Mouse (Mus musculus) cerebellum, adult 11 months (tissue): Measurements from ENCODE around the gene Gm20388.

ENCODE experiments used
- DNase-seq: peaks from one replicate; pipeline ENCODE4 v3.0.0; 2022

Gene Gm20388

GRCm38 (mm10) chr8:120846018-120846417, 935.4 kb downstream of the Gm20388 start:
- no peak for DNase-seq

GRCm38 (mm10) chr8:120847279-120847678, 936.6 kb downstream of the Gm20388 start:
- DNase-seq = no peak

GRCm38 (mm10) chr8:120847735-120848134, 937.1 kb downstream of the Gm20388 start:
- no peak for DNase-seq

- no peak for DNase-seq
Observed at GRCm38 (mm10) chr8:120848434-120848833, 937.8 kb downstream of the Gm20388 start.

- DNase-seq = no peak
Observed at GRCm38 (mm10) chr8:120851411-120851810, 940.8 kb downstream of the Gm20388 start.

- no peak for DNase-seq
Observed at GRCm38 (mm10) chr8:120859881-120860280, 949.2 kb downstream of the Gm20388 start.

GRCm38 (mm10) chr8:120860423-120861126, 949.9 kb downstream of the Gm20388 start:
- DNase-seq = no peak

- DNase-seq = no peak
Observed at GRCm38 (mm10) chr8:120863683-120864082, 953.0 kb downstream of the Gm20388 start.

- DNase-seq = no peak
Observed at GRCm38 (mm10) chr8:120867386-120867785, 956.7 kb downstream of the Gm20388 start.

- DNase-seq = no peak
Observed at GRCm38 (mm10) chr8:120872661-120873060, 962.0 kb downstream of the Gm20388 start.

- DNase-seq = no peak
Observed at GRCm38 (mm10) chr8:120876010-120876918, 965.6 kb downstream of the Gm20388 start.

GRCm38 (mm10) chr8:120877005-120877404, 966.4 kb downstream of the Gm20388 start:
- no peak for DNase-seq

- DNase-seq = no peak
Observed at GRCm38 (mm10) chr8:120879928-120880327, 969.3 kb downstream of the Gm20388 start.

GRCm38 (mm10) chr8:120881634-120882033, 971.0 kb downstream of the Gm20388 start:
- no peak for DNase-seq

GRCm38 (mm10) chr8:120882657-120883056, 972.0 kb downstream of the Gm20388 start:
- no peak for DNase-seq

GRCm38 (mm10) chr8:120883369-120883768, 972.7 kb downstream of the Gm20388 start:
- DNase-seq = no peak

GRCm38 (mm10) chr8:120883853-120884252, 973.2 kb downstream of the Gm20388 start:
- DNase-seq = no peak

- no peak for DNase-seq
Observed at GRCm38 (mm10) chr8:120884881-120885280, 974.2 kb downstream of the Gm20388 start.

GRCm38 (mm10) chr8:120887254-120887653, 976.6 kb downstream of the Gm20388 start:
- no peak for DNase-seq

GRCm38 (mm10) chr8:120888005-120888404, 977.4 kb downstream of the Gm20388 start:
- no peak for DNase-seq

GRCm38 (mm10) chr8:120889189-120889588, 978.5 kb downstream of the Gm20388 start:
- no peak for DNase-seq

GRCm38 (mm10) chr8:120890068-120890467, 979.4 kb downstream of the Gm20388 start:
- DNase-seq = no peak

GRCm38 (mm10) chr8:120895009-120895408, 984.4 kb downstream of the Gm20388 start:
- no peak for DNase-seq

- DNase-seq = no peak
Observed at GRCm38 (mm10) chr8:120895600-120895999, 985.0 kb downstream of the Gm20388 start.
